ENCODE assay signal across 7 mouse cellular contexts in genomic region chr15:83509950-83510804, GRCm38 (mm10). TPM values are rescaled to one million over a fixed set of nuclear protein-coding genes. Genes with fewer than 3 reads are reported as not detected.
DNase-seq lines count a peak whose midpoint lies in the region; ATAC-seq and TF ChIP-seq lines count a peak whose summit lies in the region.

No protein-coding gene starts in this region.

- DNase-seq in lung, postnatal 10 days = no peak
- DNase-seq in limb, embryonic 14.5 days (ENCODE audit: low spot score) = no peak
- DNase-seq in retina, postnatal 1 day = peak; percentile 9
- no peak for DNase-seq in urinary bladder, postnatal 10 days (ENCODE audit: low spot score)
- no peak for DNase-seq in embryo, embryonic 10 days (ENCODE audit: low spot score)

- TF ChIP-seq POLR2A in limb, embryonic 14.5 days (IDR thresholded peaks at IDR 0.05; ENCODE audit: borderline replicate concordance, extremely low read depth, insufficient read depth, insufficient read length) = no peak

- H3K4me2 ChIP-seq in lung, embryonic 15.5 days = peak overlapping the region; percentile 90
- H3K4me2 ChIP-seq in embryonic facial prominence, embryonic 15.5 days (replicated peaks) = peak overlapping the region; percentile 87
- peak overlapping the region; percentile 71 for H3K4me2 ChIP-seq in limb, embryonic 14.5 days (replicated peaks; ENCODE audit: low read depth, low read length, severe bottlenecking)

- peak overlapping the region; percentile 52; the same call in 1 of the 2 replicates for H3K27ac ChIP-seq in lung, embryonic 15.5 days
- H3K27ac ChIP-seq in embryonic facial prominence, embryonic 15.5 days (replicated peaks) = peak overlapping the region; percentile 75
- no peak overlapping the region for H3K27ac ChIP-seq in limb, embryonic 14.5 days (replicated peaks; ENCODE audit: low read depth, low read length)

- no peaks in the 10 kb centered on the region for H3K27me3 ChIP-seq in lung, embryonic 15.5 days
- no peaks in the 10 kb centered on the region for H3K27me3 ChIP-seq in embryonic facial prominence, embryonic 15.5 days
- H3K27me3 ChIP-seq in limb, embryonic 14.5 days (ENCODE audit: control insufficient read depth, insufficient read depth, low read length) = no peaks in the 10 kb centered on the region

- H3K9ac ChIP-seq in lung, embryonic 15.5 days = peak overlapping the region; percentile 45
- peak overlapping the region; percentile 54 for H3K9ac ChIP-seq in embryonic facial prominence, embryonic 15.5 days
- peak overlapping the region; percentile 52 for H3K9ac ChIP-seq in limb, embryonic 14.5 days (ENCODE audit: low read depth, low read length, severe bottlenecking)

- H3K36me3 ChIP-seq in lung, embryonic 15.5 days = no peaks in the 10 kb centered on the region
- 0 out of 2 replicates have a peak, but pooled peaks cover 2% of the 10 kb centered on the region for H3K36me3 ChIP-seq in embryonic facial prominence, embryonic 15.5 days
- no peaks in the 10 kb centered on the region for H3K36me3 ChIP-seq in limb, embryonic 14.5 days (ENCODE audit: control insufficient read depth, insufficient read depth, low read length)

- ATAC-seq in lung, embryonic 15.5 days (ENCODE audit: borderline replicate concordance, extremely low read depth, low FRiP score, low TSS enrichment) = peak; percentile 67
- ATAC-seq in embryonic facial prominence, embryonic 15.5 days (ENCODE audit: insufficient number of reproducible peaks, low FRiP score, low TSS enrichment, low read depth) = 0 out of 2 replicates have a peak, but pooled peaks have one; percentile 21
- peak; percentile 61 for ATAC-seq in limb, embryonic 14.5 days (ENCODE audit: low FRiP score, low read depth)

- WGBS in lung, embryonic 15.5 days = 28% methylated on average over 17 of the region's 17 CpGs
- WGBS in embryonic facial prominence, embryonic 15.5 days = 24% methylated on average over 17 of the region's 17 CpGs
- WGBS in limb, embryonic 14.5 days = 29% methylated on average over 17 of the region's 17 CpGs

- H3K4me1 ChIP-seq in lung, embryonic 15.5 days = peaks cover 13% of the 10 kb centered on the region
- peaks cover 8% of the 10 kb centered on the region; the same call in 1 of the 2 replicates for H3K4me1 ChIP-seq in embryonic facial prominence, embryonic 15.5 days
- peaks cover 3% of the 10 kb centered on the region; the same call in 1 of the 2 replicates for H3K4me1 ChIP-seq in limb, embryonic 14.5 days (ENCODE audit: control insufficient read depth, insufficient read depth, low read length)

- H3K9me3 ChIP-seq in lung, embryonic 15.5 days = no peaks in the 10 kb centered on the region
- no peaks in the 10 kb centered on the region for H3K9me3 ChIP-seq in embryonic facial prominence, embryonic 15.5 days (replicated peaks)
- no peaks in the 10 kb centered on the region for H3K9me3 ChIP-seq in limb, embryonic 14.5 days (ENCODE audit: control insufficient read depth, low read length)

- peak overlapping the region; percentile 60 for H3K4me3 ChIP-seq in lung, embryonic 15.5 days
- peak overlapping the region; percentile 65 for H3K4me3 ChIP-seq in embryonic facial prominence, embryonic 15.5 days (replicated peaks)
- H3K4me3 ChIP-seq in limb, embryonic 14.5 days (replicated peaks; ENCODE audit: low read length) = peak overlapping the region; percentile 48

RNA-seq across cellular contexts. Expression of gene Ttll1, which starts 0.5 kb away (rescaled TPM):
- 21.0 and 23.1 TPM in 2 replicates for polyA plus RNA-seq in lung, embryonic 15.5 days (2015; fragmentation: Nextera tagmentation; extraction: Ambion mirVana)
- 21.5 and 23.8 TPM in 2 replicates for polyA plus RNA-seq in embryonic facial prominence, embryonic 15.5 days (2015; fragmentation: Nextera tagmentation; extraction: Ambion mirVana)
- polyA plus RNA-seq in limb, embryonic 14.5 days (2012; rRNA removed) = 13.0 and 14.1 TPM in 2 replicates
- 9.0 and 10.1 TPM in 2 replicates for polyA plus RNA-seq in limb, embryonic 14.5 days (2014; fragmentation: Nextera tagmentation; extraction: Ambion mirVana)

RNA-seq across cellular contexts. Expression of gene Bik, which starts 16.5 kb away (rescaled TPM):
- 15.2 and 16.1 TPM in 2 replicates for polyA plus RNA-seq in lung, embryonic 15.5 days (2015; fragmentation: Nextera tagmentation; extraction: Ambion mirVana)
- polyA plus RNA-seq in embryonic facial prominence, embryonic 15.5 days (2015; fragmentation: Nextera tagmentation; extraction: Ambion mirVana) = 3.9 and 5.5 TPM in 2 replicates
- 4.2 and 5.7 TPM in 2 replicates for polyA plus RNA-seq in limb, embryonic 14.5 days (2012; rRNA removed)
- polyA plus RNA-seq in limb, embryonic 14.5 days (2014; fragmentation: Nextera tagmentation; extraction: Ambion mirVana) = 5.0 and 5.4 TPM in 2 replicates

RNA-seq across cellular contexts. Expression of gene Pacsin2, which starts 45.8 kb away (rescaled TPM):
- polyA plus RNA-seq in lung, embryonic 15.5 days (2015; fragmentation: Nextera tagmentation; extraction: Ambion mirVana) = 68.1 and 70.9 TPM in 2 replicates
- polyA plus RNA-seq in embryonic facial prominence, embryonic 15.5 days (2015; fragmentation: Nextera tagmentation; extraction: Ambion mirVana) = 66.8 and 67.1 TPM in 2 replicates
- polyA plus RNA-seq in limb, embryonic 14.5 days (2012; rRNA removed) = 51.7 and 58.4 TPM in 2 replicates
- 41.6 and 43.3 TPM in 2 replicates for polyA plus RNA-seq in limb, embryonic 14.5 days (2014; fragmentation: Nextera tagmentation; extraction: Ambion mirVana)

RNA-seq across cellular contexts. Expression of gene Tspo, which starts 53.2 kb away (rescaled TPM):
- polyA plus RNA-seq in lung, embryonic 15.5 days (2015; fragmentation: Nextera tagmentation; extraction: Ambion mirVana) = 99.8 and 105 TPM in 2 replicates
- polyA plus RNA-seq in embryonic facial prominence, embryonic 15.5 days (2015; fragmentation: Nextera tagmentation; extraction: Ambion mirVana) = 66.7 and 71.7 TPM in 2 replicates
- 29.4 and 41.6 TPM in 2 replicates for polyA plus RNA-seq in limb, embryonic 14.5 days (2012; rRNA removed)
- polyA plus RNA-seq in limb, embryonic 14.5 days (2014; fragmentation: Nextera tagmentation; extraction: Ambion mirVana) = 54.4 and 57.7 TPM in 2 replicates

RNA-seq across cellular contexts. Expression of gene Mcat, which starts 53.4 kb away (rescaled TPM):
- 34.3 and 34.7 TPM in 2 replicates for polyA plus RNA-seq in lung, embryonic 15.5 days (2015; fragmentation: Nextera tagmentation; extraction: Ambion mirVana)
- polyA plus RNA-seq in embryonic facial prominence, embryonic 15.5 days (2015; fragmentation: Nextera tagmentation; extraction: Ambion mirVana) = 34.9 and 38.1 TPM in 2 replicates
- polyA plus RNA-seq in limb, embryonic 14.5 days (2012; rRNA removed) = 32.9 and 41.2 TPM in 2 replicates
- 42.7 and 43.2 TPM in 2 replicates for polyA plus RNA-seq in limb, embryonic 14.5 days (2014; fragmentation: Nextera tagmentation; extraction: Ambion mirVana)
